Mouse (Mus musculus) lung, postnatal 0 days (tissue): ENCODE measurements around the gene Fbxl18. TPM values are rescaled to one million over a fixed set of nuclear protein-coding genes. Genes with fewer than 3 reads are reported as not detected.
A peak's percentile ranks its signal among the peaks of the same experiment; 100 is the strongest.
"Not testable (repeated sequence)": the region's sequence is repeated elsewhere in the genome, so short reads cannot be mapped to it uniquely, and the experiment has no call there.

ENCODE experiments used
- ATAC-seq: fragments of 200-750 bp; cut with Nextera tagmentation; 2 replicates; pipeline ENCODE4 v1.8.0; 2017; ENCODE audit warnings: moderate library complexity
- DNase-seq: peaks from one replicate; pipeline ENCODE4 v3.0.0-alpha.2; 2016; ENCODE audit warnings: low spot score
- H3K27ac ChIP-seq: fragments of 300-500 bp; sonication (generic); 2 replicates; pipeline ENCODE4 v1.5.1; 2014; ENCODE audit warnings: antibody characterized with exemption, mild to moderate bottlenecking, low read length, mixed read lengths
- H3K27me3 ChIP-seq: fragments of 300-500 bp; sonication (generic); replicated peaks from 2 replicates; pipeline ENCODE4 v1.6.1; 2014; ENCODE audit warnings: low read length, mixed read lengths; ENCODE audit not compliant: insufficient read depth
- H3K36me3 ChIP-seq: fragments of 300-500 bp; sonication (generic); 2 replicates; pipeline ENCODE4 v1.6.1; 2014; ENCODE audit warnings: low read length, mixed read lengths; ENCODE audit not compliant: insufficient read depth
- H3K4me1 ChIP-seq: fragments of 300-500 bp; sonication (generic); 2 replicates; pipeline ENCODE4 v1.6.1; 2014; ENCODE audit warnings: antibody characterized with exemption, low read depth, low read length, mixed read lengths; ENCODE audit not compliant: insufficient read depth
- H3K4me2 ChIP-seq: fragments of 300-500 bp; sonication (generic); replicated peaks from 2 replicates; pipeline ENCODE4 v1.6.1; 2014; ENCODE audit warnings: low read depth, mild to moderate bottlenecking, low read length, moderate library complexity, mixed read lengths
- H3K4me3 ChIP-seq: fragments of 300-500 bp; sonication (generic); 2 replicates; pipeline ENCODE4 v1.5.1; 2014; ENCODE audit warnings: low read depth, low read length
- H3K9ac ChIP-seq: fragments of 300-500 bp; sonication (generic); replicated peaks from 2 replicates; pipeline ENCODE4 v1.6.1; 2014; ENCODE audit warnings: low read depth, mild to moderate bottlenecking
- H3K9me3 ChIP-seq: fragments of 300-500 bp; sonication (generic); 2 replicates; pipeline ENCODE4 v1.6.1; 2016; ENCODE audit warnings: low read length, mixed read lengths
- CTCF ChIP-seq: IDR thresholded peaks from 2 replicates; pipeline ENCODE4 v1.5.1; 2016; ENCODE audit warnings: antibody characterized with exemption, mild to moderate bottlenecking
- EP300 ChIP-seq: IDR thresholded peaks from 2 replicates; pipeline ENCODE4 v1.6.1; 2016; ENCODE audit warnings: antibody characterized with exemption, mild to moderate bottlenecking, control low read depth
- WGBS: fragments of 180-500 bp; shearing (Covaris S2); extraction: QIAGEN DNeasy Blood & Tissue Kit; methylation state at CpG from one replicate; pipeline ENCODE4 v1.1.7; 2014; 5-methylcytosine and 5-hydroxymethylcytosine counted together
- polyA plus RNA-seq: library from polyadenylated mRNA; unstranded; fragments of >200 nt; fragmentation: Nextera tagmentation; extraction: Ambion mirVana; gene quantifications from 2 replicates; pipeline ENCODE4 v1.2.1, GENCODE M21; 2015

Gene Fbxl18
- polyA plus RNA-seq, 1 experiment from 2014 or later, result 6.3 TPM

DNA sequence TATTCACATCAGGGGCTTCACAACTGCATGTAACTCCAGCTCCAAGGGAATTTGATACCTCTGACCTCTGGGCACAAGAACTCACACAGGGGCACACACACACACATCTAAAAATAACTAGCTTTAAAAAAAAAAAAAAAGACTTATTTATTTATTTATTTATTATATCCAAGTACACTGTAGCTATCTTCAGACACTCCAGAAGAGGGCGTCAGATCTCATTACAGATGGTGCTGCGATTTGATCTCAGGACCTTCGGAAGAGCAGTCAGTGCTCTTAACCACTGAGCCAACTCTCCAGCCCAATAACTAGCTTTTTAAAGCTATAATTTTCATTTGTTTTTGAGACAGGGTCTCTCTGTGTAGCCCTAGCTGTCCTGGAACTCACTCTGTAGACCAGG is 7.7 kb downstream of the Fbxl18 start:
- H3K27me3 ChIP-seq, H3K4me2 ChIP-seq, H3K4me1 ChIP-seq, H3K4me3 ChIP-seq, H3K9me3 ChIP-seq, H3K27ac ChIP-seq, DNase-seq, ATAC-seq, H3K9ac ChIP-seq: not testable (repeated sequence)
- WGBS, result 87% methylated on average over 3 of the region's 3 CpGs
- peaks cover 15% of the 10 kb centered on the region; the same call in 1 of the 2 replicates for H3K36me3 ChIP-seq
- peak; percentile 15; the same call in 1 of the 2 replicates for TF ChIP-seq CTCF

- no peak overlapping the region for H3K27ac ChIP-seq
- peaks cover 15% of the 10 kb centered on the region; the same call in 1 of the 2 replicates for H3K36me3 ChIP-seq
- no peaks in the 10 kb centered on the region for H3K9me3 ChIP-seq
- 92% methylated on average over 20 of the region's 20 CpGs for WGBS
- no peak overlapping the region for H3K9ac ChIP-seq
- H3K27me3 ChIP-seq, result no peaks in the 10 kb centered on the region
- no peak overlapping the region for H3K4me3 ChIP-seq
- H3K4me2 ChIP-seq, result no peak overlapping the region
- DNase-seq, result no peak
- TF ChIP-seq EP300, result no peak
- no peak for TF ChIP-seq CTCF
- ATAC-seq, result no peak
- H3K4me1 ChIP-seq, result no peaks in the 10 kb centered on the region
Observed at GRCm38 (mm10) chr5:142886761-142887160, 8.5 kb downstream of the Fbxl18 start.

- H3K27me3 ChIP-seq, result no peaks in the 10 kb centered on the region
- no peak overlapping the region for H3K4me2 ChIP-seq
- no peak overlapping the region for H3K4me3 ChIP-seq
- TF ChIP-seq EP300 (no peak), CTCF (no peak)
- H3K9ac ChIP-seq, result no peak overlapping the region
- 94% methylated on average over 19 of the region's 19 CpGs for WGBS
- no peaks in the 10 kb centered on the region for H3K9me3 ChIP-seq
- ATAC-seq (no peak), DNase-seq (no peak)
- H3K4me1 ChIP-seq, result no peaks in the 10 kb centered on the region
- peaks cover 15% of the 10 kb centered on the region; the same call in 1 of the 2 replicates for H3K36me3 ChIP-seq
- no peak overlapping the region for H3K27ac ChIP-seq
Observed at GRCm38 (mm10) chr5:142886181-142886580, 9.0 kb downstream of the Fbxl18 start.

DNA sequence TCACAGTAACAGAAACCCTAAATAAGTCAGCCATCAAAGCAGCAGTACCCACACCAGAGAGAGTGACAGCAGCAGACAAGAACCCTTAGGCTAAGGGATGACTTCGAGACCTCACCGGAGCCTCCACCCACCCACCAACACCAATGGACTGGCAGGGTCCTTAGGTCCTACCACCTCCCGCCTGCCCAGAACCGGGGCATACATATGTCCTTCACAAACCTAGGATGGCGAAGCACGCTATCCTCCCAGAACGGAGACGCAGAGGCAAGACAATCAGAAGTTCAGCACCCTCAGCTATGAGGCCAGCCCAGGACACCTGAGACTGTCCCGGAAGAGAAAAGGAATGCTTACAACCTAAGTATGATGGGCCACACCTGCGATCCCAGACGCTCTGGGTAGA is 12.8 kb downstream of the Fbxl18 start:
- no peaks in the 10 kb centered on the region for H3K4me1 ChIP-seq
- no peak overlapping the region for H3K9ac ChIP-seq
- ATAC-seq (no peak), DNase-seq (no peak)
- H3K36me3 ChIP-seq, result peaks cover 19% of the 10 kb centered on the region; the same call in 1 of the 2 replicates
- no peak overlapping the region for H3K27ac ChIP-seq
- TF ChIP-seq CTCF (no peak), EP300 (no peak)
- no peak overlapping the region for H3K4me2 ChIP-seq
- H3K4me3 ChIP-seq, result no peak overlapping the region
- H3K9me3 ChIP-seq, result no peaks in the 10 kb centered on the region
- H3K27me3 ChIP-seq, result no peaks in the 10 kb centered on the region
- WGBS, result 90% methylated on average over 11 of the region's 11 CpGs

- DNase-seq (no peak), ATAC-seq (no peak)
- H3K27ac ChIP-seq, result no peak overlapping the region
- no peak overlapping the region for H3K4me3 ChIP-seq
- H3K4me1 ChIP-seq, result no peaks in the 10 kb centered on the region
- no peaks in the 10 kb centered on the region for H3K9me3 ChIP-seq
- no peak overlapping the region for H3K9ac ChIP-seq
- WGBS, result 55% methylated on average over 8 of the region's 8 CpGs
- H3K4me2 ChIP-seq, result no peak overlapping the region
- no peaks in the 10 kb centered on the region for H3K27me3 ChIP-seq
- H3K36me3 ChIP-seq, result peaks cover 16% of the 10 kb centered on the region; the same call in 1 of the 2 replicates
- no peak for TF ChIP-seq EP300
- TF ChIP-seq CTCF, result no peak
Observed at GRCm38 (mm10) chr5:142881936-142882335, 13.3 kb downstream of the Fbxl18 start.

GRCm38 (mm10) chr5:142880806-142881516 is 14.3 kb downstream of the Fbxl18 start:
- no peaks in the 10 kb centered on the region for H3K9me3 ChIP-seq
- peak; percentile 67 for DNase-seq
- no peak overlapping the region for H3K4me2 ChIP-seq
- no peak overlapping the region for H3K4me3 ChIP-seq
- H3K4me1 ChIP-seq, result no peaks in the 10 kb centered on the region
- no peak overlapping the region for H3K9ac ChIP-seq
- H3K36me3 ChIP-seq, result peaks cover 6% of the 10 kb centered on the region; the same call in 1 of the 2 replicates
- H3K27ac ChIP-seq, result no peak overlapping the region
- TF ChIP-seq CTCF (no peak), EP300 (peak; percentile 80)
- no peaks in the 10 kb centered on the region for H3K27me3 ChIP-seq
- peak; percentile 76 for ATAC-seq
- WGBS, result 32% methylated on average over 13 of the region's 13 CpGs

DNA sequence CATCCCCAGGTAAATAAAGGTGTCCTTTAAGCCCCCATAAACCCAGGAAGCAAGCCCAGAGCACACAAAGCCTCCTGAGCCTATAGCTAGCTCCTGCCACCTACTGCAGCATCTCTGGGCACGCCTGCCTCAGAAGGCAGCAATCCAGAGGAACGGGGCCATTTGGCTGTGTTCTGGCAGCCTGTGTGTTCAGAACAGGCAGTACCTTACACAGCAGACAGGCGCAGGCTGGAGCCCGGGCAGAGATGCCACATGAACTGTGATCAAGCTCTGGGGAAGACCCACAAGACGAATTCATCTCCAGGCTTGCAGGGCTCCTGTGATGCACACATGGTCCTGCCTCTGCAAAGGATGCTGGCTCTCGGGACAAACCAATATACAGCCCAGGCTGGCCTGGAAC is 15.0 kb downstream of the Fbxl18 start:
- Histone ChIP-seq H3K9me3 (no peaks in the 10 kb centered on the region), H3K4me3 (no peak overlapping the region), H3K9ac (no peak overlapping the region), H3K36me3 (0 out of 2 replicates have a peak, but pooled peaks cover 4% of the 10 kb centered on the region), H3K4me2 (no peak overlapping the region), H3K27me3 (no peaks in the 10 kb centered on the region), H3K27ac (no peak overlapping the region), H3K4me1 (no peaks in the 10 kb centered on the region)
- ATAC-seq (no peak), DNase-seq (no peak)
- TF ChIP-seq CTCF (no peak; the same call in 1 of the 2 replicates), EP300 (no peak)
- WGBS, result 76% methylated on average over 6 of the region's 6 CpGs
